Mouse (Mus musculus): ENCODE measurements around the gene Ttyh3.

DNA sequence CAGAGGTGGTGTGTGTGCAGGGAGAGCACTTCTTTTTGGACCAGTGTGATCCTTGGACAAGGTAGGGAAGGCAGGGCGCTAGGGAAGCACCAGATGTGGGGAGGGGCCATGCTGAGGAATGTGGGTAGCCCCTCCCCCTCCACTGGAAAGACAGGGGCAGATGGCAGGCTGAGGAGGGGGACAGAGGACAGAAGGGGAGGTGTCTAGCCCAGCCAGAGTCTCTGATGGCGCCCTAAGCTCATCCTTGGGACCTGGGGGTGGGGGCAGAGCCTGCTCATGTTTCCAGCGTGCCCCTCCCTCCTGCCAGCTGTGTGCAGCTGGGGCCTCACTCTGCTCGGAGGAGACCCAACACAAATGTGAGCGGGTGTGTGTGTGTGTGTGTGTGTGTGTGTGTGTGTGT, 67.3 kb downstream of the Ttyh3 start:
- no peak for TF ChIP-seq CHD2 (IDR thresholded peaks at IDR 0.05; ENCODE audit: low read depth, low read length)
- TF ChIP-seq ZNF384 (IDR thresholded peaks at IDR 0.05; ENCODE audit: low read depth, low read length), result no peak
- no peak for TF ChIP-seq ZC3H11A (IDR thresholded peaks at IDR 0.05; ENCODE audit: borderline replicate concordance, low read depth, low read length)
